Mouse (Mus musculus): ENCODE data around the gene Fam221b.

Gene Fam221b

DNA sequence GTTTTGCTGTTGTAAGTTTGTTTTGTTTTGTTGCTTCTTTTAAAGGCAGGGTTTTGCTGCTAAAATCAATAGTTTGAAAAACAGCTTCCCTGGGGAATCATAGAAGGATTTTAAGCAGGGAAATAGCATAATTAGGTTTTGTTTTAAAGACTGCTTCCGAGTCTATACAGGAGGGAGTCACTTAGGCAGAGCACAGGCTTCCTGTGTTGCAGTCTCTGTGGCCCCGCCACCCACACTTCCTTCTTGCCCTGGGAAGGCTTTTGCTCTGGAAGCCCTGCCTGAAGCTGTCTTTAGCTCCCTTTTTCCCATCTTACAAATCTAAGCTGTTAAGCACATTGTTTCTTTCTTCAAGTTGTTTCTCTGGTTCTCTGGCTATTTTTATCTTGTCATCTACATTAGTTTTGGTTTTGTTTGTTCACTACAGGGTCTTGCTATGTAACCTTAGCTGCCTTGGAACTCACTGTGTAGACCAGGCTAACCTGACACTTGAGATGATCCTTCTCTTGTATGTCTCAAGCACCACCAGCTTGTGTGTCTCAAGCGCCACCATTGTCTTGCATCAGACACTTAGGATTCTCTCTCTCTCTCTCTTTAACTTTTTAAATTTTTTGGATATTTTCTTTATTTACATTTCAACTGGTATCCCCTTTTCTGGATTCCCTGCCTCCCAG lies 55.8 kb downstream of the Fam221b start:
- no peak for DNase-seq (ENCODE audit: low spot score)

DNA sequence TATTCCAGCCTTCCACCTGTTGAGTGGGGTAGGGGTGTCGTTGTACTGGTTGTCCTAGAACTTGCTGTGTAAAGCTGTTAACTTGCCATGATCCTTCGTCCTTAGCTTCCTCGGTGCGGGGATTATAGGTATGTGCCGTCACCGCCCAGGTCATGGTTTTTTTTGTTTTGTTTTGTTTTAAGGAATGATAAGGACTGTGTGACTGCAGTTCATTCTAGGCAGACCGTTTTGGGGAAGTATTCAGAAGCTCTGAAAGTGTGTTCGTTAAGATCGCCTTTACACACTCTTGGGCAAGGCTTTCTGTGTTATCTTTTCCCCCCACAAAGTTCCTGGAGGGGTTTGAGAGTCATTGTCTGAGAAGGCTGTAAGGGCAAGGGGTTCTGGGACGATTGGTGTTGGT lies 56.4 kb downstream of the Fam221b start:
- no peak for DNase-seq (ENCODE audit: low spot score)

Measured in embryo, embryonic 10.5 days (tissue).